Mouse (Mus musculus) left cerebral cortex, adult 2 months (tissue): ENCODE data around the gene Olfr54. TPM values are rescaled to one million over a fixed set of nuclear protein-coding genes. Genes with fewer than 3 reads are reported as not detected.
A peak's percentile ranks its signal among the peaks of the same experiment; 100 is the strongest.
"Not testable (repeated sequence)": the region's sequence is repeated elsewhere in the genome, so short reads cannot be mapped to it uniquely, and the experiment has no call there.

Experiments used
- DNase-seq, 2 experiments: peaks; one replicate each; pipeline ENCODE4 v3.0.0; 2021 to 2022; ENCODE audit warnings: low spot score in 2 of 2, mixed read lengths in 1 of 2; ENCODE audit errors: extremely low spot score in 1 of 2
- H3K27ac ChIP-seq: fragments of 200-600 bp; 2 replicates; pipeline ENCODE4 v1.8.1; 2022
- H3K4me3 ChIP-seq: fragments of 200-600 bp; 2 replicates; pipeline ENCODE4 v1.8.1; 2022
- CTCF ChIP-seq: fragments of 200-600 bp; IDR thresholded peaks from 2 replicates; pipeline ENCODE4 v1.8.1; 2022; ENCODE audit warnings: antibody characterized with exemption, mild to moderate bottlenecking, moderate library complexity
- intact Hi-C: fragments of 180-260 bp; cut with DNase I; formaldehyde crosslinking; loops from one replicate; pipeline ENCODE4 v1.15.1; 2025
- long read RNA-seq, 2 experiments: library from polyadenylated mRNA; stranded (forward); transcript quantifications; one replicate each; pipeline ENCODE4 v2.0.0; 2021; ENCODE audit warnings: borderline mapping rate in 2 of 2
- total RNA-seq, 2 experiments: library from RNA; stranded (reverse); gene quantifications; 2 replicates each; pipeline ENCODE4 v1.2.3; 2021

Olfr54 gene
- total RNA-seq = not detected
- long read RNA-seq, experiment 1 = 0 reads
- long read RNA-seq, experiment 2 = 0 reads

GRCm38 (mm10) chr11:51013936-51014335 is at the start of gene Olfr54:
Gene Olfr54, plus strand, starts transcription at chr11:51014236.
- TF ChIP-seq CTCF = no peak
- Histone ChIP-seq H3K27ac (no peak within 1 kb of the TSS), H3K4me3 (no peak within 1 kb of the TSS)
- DNase-seq = no peak
- intact Hi-C loops = no loop called here

GRCm38 (mm10) chr11:50964886-50965285 is 49.1 kb upstream of the Olfr54 start:
- Histone ChIP-seq H3K4me3 (no peak overlapping the region), H3K27ac (no peak overlapping the region)
- no peak for DNase-seq
- intact Hi-C loops = no loop called here
- no peak for TF ChIP-seq CTCF

GRCm38 (mm10) chr11:50966230-50966629 is 47.8 kb upstream of the Olfr54 start, which contains the start of gene Olfr1378:
Gene Olfr1378, plus strand, starts transcription at chr11:50966530.
- no peak for TF ChIP-seq CTCF
- Histone ChIP-seq H3K27ac (no peak within 1 kb of the TSS), H3K4me3 (no peak within 1 kb of the TSS)
- no peak for DNase-seq
- intact Hi-C loops = no loop called here

- intact Hi-C loops = no loop called here
- H3K4me3 ChIP-seq = no peak overlapping the region
- no peak; the same call in 1 of the 2 replicates for TF ChIP-seq CTCF
- H3K27ac ChIP-seq = no peak overlapping the region
- no peak for DNase-seq
Measured at GRCm38 (mm10) chr11:50977216-50977615, 36.8 kb upstream of the Olfr54 start.

- TF ChIP-seq CTCF = no peak
- intact Hi-C loops = no loop called here
- Histone ChIP-seq H3K27ac (no peak within 1 kb of the TSS), H3K4me3 (no peak within 1 kb of the TSS)
- DNase-seq = no peak
Measured at GRCm38 (mm10) chr11:50981667-50982066, 32.4 kb upstream of the Olfr54 start, which contains the start of gene Olfr1377. Gene Olfr1377, plus strand, starts transcription at chr11:50981967.

GRCm38 (mm10) chr11:51003296-51003695 is 10.7 kb upstream of the Olfr54 start, which contains the start of gene Olfr51:
Gene Olfr51, plus strand, starts transcription at chr11:51003596.
- no peak within 1 kb of the TSS for H3K4me3 ChIP-seq
- DNase-seq = no peak
- intact Hi-C loops = no loop called here
- no peak for TF ChIP-seq CTCF
- H3K27ac ChIP-seq = no peak within 1 kb of the TSS

GRCm38 (mm10) chr11:51011821-51012220 is 2.2 kb upstream of the Olfr54 start:
- no peak for TF ChIP-seq CTCF
- intact Hi-C loops = no loop called here
- Histone ChIP-seq H3K27ac (no peak overlapping the region), H3K4me3 (no peak overlapping the region)
- no peak for DNase-seq

GRCm38 (mm10) chr11:51016341-51016740 is 2.3 kb downstream of the Olfr54 start:
- intact Hi-C loops = no loop called here
- TF ChIP-seq CTCF = no peak

GRCm38 (mm10) chr11:51026811-51027210 is 12.8 kb downstream of the Olfr54 start:
- intact Hi-C loops, H3K27ac ChIP-seq, DNase-seq, H3K4me3 ChIP-seq: not testable (repeated sequence)

More at GRCm38 (mm10) chr11:51016341-51016740, 2.3 kb downstream of the Olfr54 start:
- DNase-seq = no peak
- no peak overlapping the region for H3K4me3 ChIP-seq
- H3K27ac ChIP-seq = no peak overlapping the region

GRCm38 (mm10) chr11:51029381-51029780 is 15.3 kb downstream of the Olfr54 start:
- H3K4me3 ChIP-seq, H3K27ac ChIP-seq, intact Hi-C loops, DNase-seq: not testable (repeated sequence)

- no peak for DNase-seq
- intact Hi-C loops = no loop called here
- no peak for TF ChIP-seq CTCF
- H3K4me3 ChIP-seq = no peak overlapping the region
- H3K27ac ChIP-seq = no peak overlapping the region
Measured at GRCm38 (mm10) chr11:51030225-51030624, 16.2 kb downstream of the Olfr54 start.

- intact Hi-C loops = loop anchor here (1.0 kb wide), 1 partner anchor 93 kb away; no protein-coding TSS in a partner anchor
- Histone ChIP-seq H3K27ac (no peak overlapping the region), H3K4me3 (no peak overlapping the region)
- TF ChIP-seq CTCF = peak; percentile 87
- no peak for DNase-seq
Measured at GRCm38 (mm10) chr11:51032851-51033250, 18.8 kb downstream of the Olfr54 start.

- H3K4me3 ChIP-seq, H3K27ac ChIP-seq, intact Hi-C loops, DNase-seq: not testable (repeated sequence)
Measured at GRCm38 (mm10) chr11:51034141-51034540, 20.1 kb downstream of the Olfr54 start.
